Mouse (Mus musculus): ENCODE measurements around the gene Ptgs1. TPM values are rescaled to one million over a fixed set of nuclear protein-coding genes. Genes with fewer than 3 reads are reported as not detected.

Ptgs1 gene
- polyA plus RNA-seq, 2 experiments = 10.7 to 14.4 TPM

DNA sequence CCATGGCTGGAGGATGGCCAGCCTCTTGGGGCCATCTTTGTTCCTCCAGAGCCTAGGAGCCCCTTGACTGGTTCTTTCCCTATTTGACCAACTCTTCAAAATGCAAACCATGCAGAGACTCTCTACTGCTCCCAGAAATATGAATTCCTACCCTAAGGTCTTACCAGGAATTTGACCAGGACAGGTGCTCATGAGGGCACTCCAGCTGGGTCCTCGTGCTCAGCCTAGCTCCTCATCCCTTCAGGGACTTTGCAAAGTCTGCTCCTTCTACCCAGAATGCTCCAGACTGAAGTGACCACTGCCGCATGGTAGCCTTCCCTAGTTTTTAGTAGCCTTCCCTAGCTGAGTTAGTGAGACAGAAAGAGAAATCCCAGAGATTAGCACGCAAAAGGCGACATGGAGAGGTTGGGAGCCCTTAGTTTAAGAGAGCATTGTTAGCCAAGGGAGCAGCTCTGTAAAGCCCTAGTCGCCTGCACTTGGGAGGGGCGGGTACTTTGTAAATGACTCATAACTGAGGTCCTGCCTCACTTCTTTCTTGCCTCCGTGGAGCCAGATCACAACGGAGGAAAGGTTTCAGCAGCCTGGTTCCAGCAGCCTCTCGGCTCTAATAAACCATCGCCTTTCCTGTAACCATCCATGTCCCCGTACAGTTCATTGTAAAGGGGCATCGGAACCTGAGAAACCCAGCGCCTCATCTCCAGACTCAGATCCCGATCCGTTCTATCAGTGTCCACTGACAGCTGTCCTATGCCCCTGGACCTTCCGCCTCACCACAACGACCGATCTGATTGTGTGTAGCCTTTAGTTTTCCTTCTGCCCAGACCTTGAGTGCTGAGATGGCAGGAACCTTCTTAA, 28.2 kb upstream of the Ptgs1 start:
- H3K4me3 ChIP-seq (replicated peaks; ENCODE audit: low read length) = no peak overlapping the region
- TF ChIP-seq POLR2A (IDR thresholded peaks at IDR 0.05; ENCODE audit: borderline replicate concordance, extremely low read depth, insufficient read depth, insufficient read length) = no peak

DNA sequence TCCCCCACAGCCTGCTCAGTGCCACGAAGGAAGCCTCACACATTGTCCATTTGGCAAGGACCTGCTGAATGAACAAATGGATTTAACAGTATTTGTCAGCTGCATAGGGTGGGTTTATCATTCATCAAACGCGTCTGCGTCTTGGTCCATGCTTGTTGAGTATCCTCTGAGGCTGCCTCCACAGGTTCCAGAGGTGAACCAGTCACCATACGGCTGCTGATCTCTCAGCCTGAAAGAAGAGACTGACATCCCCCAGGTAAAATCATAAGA, 27.7 kb upstream of the Ptgs1 start:
- ATAC-seq (ENCODE audit: low FRiP score, low read depth) (no peak), DNase-seq (ENCODE audit: low spot score) (no peak)
- Histone ChIP-seq H3K4me2 (replicated peaks; ENCODE audit: low read depth, low read length, severe bottlenecking) (peak overlapping the region; percentile 49), H3K27me3 (ENCODE audit: control insufficient read depth, insufficient read depth, low read length) (peaks cover 15% of the 10 kb centered on the region), H3K36me3 (ENCODE audit: control insufficient read depth, insufficient read depth, low read length) (no peaks in the 10 kb centered on the region), H3K27ac (replicated peaks; ENCODE audit: low read depth, low read length) (no peak overlapping the region), H3K4me1 (ENCODE audit: control insufficient read depth, insufficient read depth, low read length) (peaks cover 10% of the 10 kb centered on the region; the same call in 1 of the 2 replicates), H3K9ac (ENCODE audit: low read depth, low read length, severe bottlenecking) (no peak overlapping the region), H3K9me3 (ENCODE audit: control insufficient read depth, low read length) (no peaks in the 10 kb centered on the region), H3K4me3 (replicated peaks; ENCODE audit: low read length) (0 out of 2 replicates have a peak overlapping the region, but pooled peaks have one; percentile 30)
- no peak for TF ChIP-seq POLR2A (IDR thresholded peaks at IDR 0.05; ENCODE audit: borderline replicate concordance, extremely low read depth, insufficient read depth, insufficient read length)
- WGBS = 25% methylated on average over 5 of the region's 5 CpGs

More for the DNA sequence above, 28.2 kb upstream of the Ptgs1 start:
- H3K27me3 ChIP-seq (ENCODE audit: control insufficient read depth, insufficient read depth, low read length) = peaks cover 15% of the 10 kb centered on the region
- H3K9me3 ChIP-seq (ENCODE audit: control insufficient read depth, low read length) = no peaks in the 10 kb centered on the region
- H3K4me2 ChIP-seq (replicated peaks; ENCODE audit: low read depth, low read length, severe bottlenecking) = peak overlapping the region; percentile 7
- no peak for DNase-seq (ENCODE audit: low spot score)
- H3K4me1 ChIP-seq (ENCODE audit: control insufficient read depth, insufficient read depth, low read length) = peaks cover 7% of the 10 kb centered on the region; the same call in 1 of the 2 replicates
- H3K9ac ChIP-seq (ENCODE audit: low read depth, low read length, severe bottlenecking) = no peak overlapping the region
- ATAC-seq (ENCODE audit: low FRiP score, low read depth) = no peak
- WGBS = 21% methylated on average over 18 of the region's 18 CpGs
- no peaks in the 10 kb centered on the region for H3K36me3 ChIP-seq (ENCODE audit: control insufficient read depth, insufficient read depth, low read length)
- no peak overlapping the region for H3K27ac ChIP-seq (replicated peaks; ENCODE audit: low read depth, low read length)

DNA sequence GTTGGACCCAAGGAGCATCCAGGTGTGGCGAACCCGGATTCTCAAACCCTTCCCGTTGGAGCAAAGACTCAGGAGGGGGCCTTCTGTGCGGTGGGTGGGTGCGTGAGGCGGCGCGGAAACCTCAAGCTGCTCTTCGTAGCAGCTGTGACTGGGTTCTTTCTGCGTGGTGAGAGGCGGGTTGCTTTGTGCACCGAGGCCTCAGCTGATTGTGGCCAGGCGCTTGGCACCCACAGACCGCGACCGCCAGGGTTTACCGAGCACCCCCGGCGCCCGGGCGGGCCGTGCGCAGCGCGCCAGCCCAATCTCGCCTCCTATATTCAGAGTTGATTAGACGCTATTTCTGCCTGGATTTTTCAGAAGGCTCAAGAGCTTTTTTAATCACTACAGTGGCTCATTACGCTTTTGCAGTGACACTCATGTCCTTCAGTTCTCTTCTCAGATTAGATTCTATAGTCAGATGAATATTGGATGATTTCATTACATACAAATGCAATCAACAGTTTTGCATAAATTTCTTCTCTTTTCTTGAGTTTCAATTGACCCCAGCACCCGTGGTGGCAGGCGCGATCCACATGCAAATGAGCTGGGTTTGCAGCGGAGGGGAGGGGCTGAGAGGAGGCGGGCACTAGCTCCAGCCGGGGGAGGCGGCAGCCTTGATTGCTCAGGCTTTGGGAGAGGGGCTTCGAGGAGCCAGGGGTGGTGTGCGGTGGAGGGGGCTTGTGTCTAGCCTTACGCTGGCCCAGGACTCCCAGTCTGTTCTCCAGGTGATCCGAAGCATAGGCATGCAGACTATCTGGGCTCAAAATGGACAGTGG, 27.0 kb upstream of the Ptgs1 start:
- H3K27me3 ChIP-seq (ENCODE audit: control insufficient read depth, insufficient read depth, low read length) = peaks cover 15% of the 10 kb centered on the region
- H3K4me3 ChIP-seq (replicated peaks; ENCODE audit: low read length) = peak overlapping the region; percentile 30
- DNase-seq (ENCODE audit: low spot score) (no peak), ATAC-seq (ENCODE audit: low FRiP score, low read depth) (no peak)
- H3K9ac ChIP-seq (ENCODE audit: low read depth, low read length, severe bottlenecking) = peak overlapping the region; percentile 4; the same call in 1 of the 2 replicates
- under 1% methylated on average over 39 of the region's 39 CpGs for WGBS
- H3K4me1 ChIP-seq (ENCODE audit: control insufficient read depth, insufficient read depth, low read length) = peaks cover 10% of the 10 kb centered on the region; the same call in 1 of the 2 replicates
- no peaks in the 10 kb centered on the region for H3K36me3 ChIP-seq (ENCODE audit: control insufficient read depth, insufficient read depth, low read length)
- TF ChIP-seq POLR2A (IDR thresholded peaks at IDR 0.05; ENCODE audit: borderline replicate concordance, extremely low read depth, insufficient read depth, insufficient read length) = no peak
- H3K27ac ChIP-seq (replicated peaks; ENCODE audit: low read depth, low read length) = no peak overlapping the region
- no peaks in the 10 kb centered on the region for H3K9me3 ChIP-seq (ENCODE audit: control insufficient read depth, low read length)
- H3K4me2 ChIP-seq (replicated peaks; ENCODE audit: low read depth, low read length, severe bottlenecking) = peak overlapping the region; percentile 49

DNA sequence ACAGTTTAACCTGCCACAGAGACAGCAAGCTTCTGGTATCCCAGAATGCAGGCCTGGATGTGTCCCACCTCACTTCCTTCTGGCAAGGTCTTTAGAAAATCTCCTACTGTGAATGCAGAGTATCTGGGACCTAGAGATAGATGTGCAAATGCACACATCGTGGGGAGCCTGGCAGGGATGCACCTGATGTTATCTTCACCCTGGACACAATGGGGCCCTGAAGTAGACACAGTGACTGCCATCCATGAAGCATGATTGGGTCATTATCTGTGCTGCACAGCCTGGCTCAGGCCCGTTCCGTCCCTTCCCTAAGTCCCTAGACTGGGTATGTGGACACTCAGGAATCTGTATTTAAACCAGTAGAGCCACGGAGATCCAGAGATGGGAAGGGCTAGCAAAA, 25.6 kb upstream of the Ptgs1 start:
- Histone ChIP-seq H3K9ac (ENCODE audit: low read depth, low read length, severe bottlenecking) (no peak overlapping the region), H3K4me2 (replicated peaks; ENCODE audit: low read depth, low read length, severe bottlenecking) (no peak overlapping the region), H3K4me3 (replicated peaks; ENCODE audit: low read length) (no peak overlapping the region), H3K27ac (replicated peaks; ENCODE audit: low read depth, low read length) (no peak overlapping the region), H3K36me3 (ENCODE audit: control insufficient read depth, insufficient read depth, low read length) (no peaks in the 10 kb centered on the region), H3K9me3 (ENCODE audit: control insufficient read depth, low read length) (no peaks in the 10 kb centered on the region), H3K4me1 (ENCODE audit: control insufficient read depth, insufficient read depth, low read length) (peaks cover 10% of the 10 kb centered on the region; the same call in 1 of the 2 replicates), H3K27me3 (ENCODE audit: control insufficient read depth, insufficient read depth, low read length) (peaks cover 15% of the 10 kb centered on the region)
- 59% methylated on average over 4 of the region's 4 CpGs for WGBS
- TF ChIP-seq POLR2A (IDR thresholded peaks at IDR 0.05; ENCODE audit: borderline replicate concordance, extremely low read depth, insufficient read depth, insufficient read length) = no peak
- ATAC-seq (ENCODE audit: low FRiP score, low read depth) = no peak
- no peak for DNase-seq (ENCODE audit: low spot score)

DNA sequence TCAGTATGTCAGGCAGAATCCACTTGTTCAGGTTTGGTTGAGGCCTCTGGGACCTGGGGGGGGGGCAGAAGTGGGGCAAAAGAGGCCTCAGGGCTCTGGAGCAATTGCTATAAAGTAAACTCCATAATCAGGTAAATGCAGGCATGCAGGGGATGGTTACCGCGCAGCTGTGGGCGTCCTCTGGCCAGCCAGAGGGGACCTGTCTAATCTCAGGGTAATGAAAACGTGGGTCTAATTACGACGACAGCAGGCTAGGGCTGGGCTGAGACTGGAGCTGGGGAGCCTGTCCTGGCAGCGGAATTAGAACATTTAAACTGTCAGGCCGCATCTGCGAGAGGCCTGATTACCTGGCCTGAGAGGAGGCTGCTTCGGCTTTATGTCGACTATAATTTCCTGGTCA, 23.2 kb upstream of the Ptgs1 start:
- H3K9ac ChIP-seq (ENCODE audit: low read depth, low read length, severe bottlenecking) = no peak overlapping the region
- H3K9me3 ChIP-seq (ENCODE audit: control insufficient read depth, low read length) = no peaks in the 10 kb centered on the region
- no peak overlapping the region for H3K27ac ChIP-seq (replicated peaks; ENCODE audit: low read depth, low read length)
- H3K36me3 ChIP-seq (ENCODE audit: control insufficient read depth, insufficient read depth, low read length) = no peaks in the 10 kb centered on the region
- ATAC-seq (ENCODE audit: low FRiP score, low read depth) = no peak; the same call in 1 of the 2 replicates
- no peak for DNase-seq (ENCODE audit: low spot score)
- TF ChIP-seq POLR2A (IDR thresholded peaks at IDR 0.05; ENCODE audit: borderline replicate concordance, extremely low read depth, insufficient read depth, insufficient read length) = no peak
- 19% methylated on average over 11 of the region's 11 CpGs for WGBS
- H3K4me2 ChIP-seq (replicated peaks; ENCODE audit: low read depth, low read length, severe bottlenecking) = no peak overlapping the region
- peaks cover 15% of the 10 kb centered on the region for H3K4me1 ChIP-seq (ENCODE audit: control insufficient read depth, insufficient read depth, low read length)
- no peak overlapping the region for H3K4me3 ChIP-seq (replicated peaks; ENCODE audit: low read length)
- H3K27me3 ChIP-seq (ENCODE audit: control insufficient read depth, insufficient read depth, low read length) = peaks cover 24% of the 10 kb centered on the region

Data from limb, embryonic 14.5 days (tissue).